Mouse (Mus musculus) forebrain, embryonic 16.5 days (tissue): ENCODE results near the gene Kif26b. TPM values are rescaled to one million over a fixed set of nuclear protein-coding genes. Genes with fewer than 3 reads are reported as not detected.

Experiments
- ATAC-seq: fragments of 200-750 bp; cut with Nextera tagmentation; 2 replicates; pipeline ENCODE4 v1.8.0; 2017; ENCODE audit warnings: mild to moderate bottlenecking, moderate library complexity
- H3K27ac ChIP-seq: fragments of 300-500 bp; sonication (generic); 2 replicates; pipeline ENCODE4 v1.5.1; 2014; ENCODE audit warnings: low read length, control low read depth
- H3K27me3 ChIP-seq: fragments of 300-500 bp; sonication (generic); replicated peaks from 2 replicates; pipeline ENCODE4 v1.6.1; 2014; ENCODE audit warnings: low read length; ENCODE audit not compliant: control insufficient read depth, insufficient read depth
- H3K36me3 ChIP-seq: fragments of 300-500 bp; sonication (generic); 2 replicates; pipeline ENCODE4 v1.6.1; 2014; ENCODE audit not compliant: control insufficient read depth, insufficient read depth
- H3K4me1 ChIP-seq: fragments of 300-500 bp; sonication (generic); replicated peaks from 2 replicates; pipeline ENCODE4 v1.6.1; 2014; ENCODE audit warnings: low read length; ENCODE audit not compliant: control insufficient read depth, insufficient read depth
- H3K4me2 ChIP-seq: fragments of 300-500 bp; sonication (generic); 2 replicates; pipeline ENCODE4 v1.6.1; 2014; ENCODE audit warnings: mild to moderate bottlenecking, low read length, control low read depth
- H3K4me3 ChIP-seq: fragments of 300-500 bp; sonication (generic); replicated peaks from 2 replicates; pipeline ENCODE4 v1.5.1; 2014; ENCODE audit warnings: mild to moderate bottlenecking, low read length, control low read depth
- H3K9ac ChIP-seq: fragments of 300-500 bp; sonication (generic); replicated peaks from 2 replicates; pipeline ENCODE4 v1.6.1; 2014; ENCODE audit warnings: low read depth, low read length, control low read depth
- H3K9me3 ChIP-seq: fragments of 300-500 bp; sonication (generic); 2 replicates; pipeline ENCODE4 v1.6.1; 2016; ENCODE audit warnings: low read length; ENCODE audit not compliant: control insufficient read depth
- WGBS: fragments of 180-500 bp; shearing (Covaris S2); extraction: QIAGEN DNeasy Blood & Tissue Kit; methylation state at CpG from one replicate; pipeline ENCODE4 v1.1.7; 2014; 5-methylcytosine and 5-hydroxymethylcytosine counted together
- polyA plus RNA-seq: library from polyadenylated mRNA; unstranded; fragments of >200 nt; fragmentation: Nextera tagmentation; extraction: Ambion mirVana; gene quantifications from 2 replicates; pipeline ENCODE4 v1.2.1, GENCODE M21; 2015

Kif26b gene
- polyA plus RNA-seq, 1 experiment from 2014 or later = 5.3 TPM

GRCm38 (mm10) chr1:178552278-178552897 lies 23.5 kb downstream of the Kif26b start:
- Histone ChIP-seq H3K4me3 (no peak overlapping the region), H3K9ac (no peak overlapping the region), H3K9me3 (peaks cover 2% of the 10 kb centered on the region; the same call in 1 of the 2 replicates), H3K4me2 (no peak overlapping the region), H3K36me3 (no peaks in the 10 kb centered on the region), H3K27me3 (no peaks in the 10 kb centered on the region), H3K4me1 (no peaks in the 10 kb centered on the region), H3K27ac (no peak overlapping the region)
- no peak for ATAC-seq
- 85% methylated on average over 6 of the region's 6 CpGs for WGBS

- no peak for ATAC-seq
- H3K36me3 ChIP-seq = no peaks in the 10 kb centered on the region
- 67% methylated on average over 10 of the region's 10 CpGs for WGBS
- no peak overlapping the region for H3K9ac ChIP-seq
- no peak overlapping the region for H3K27ac ChIP-seq
- no peaks in the 10 kb centered on the region for H3K27me3 ChIP-seq
- H3K9me3 ChIP-seq = no peaks in the 10 kb centered on the region
- H3K4me1 ChIP-seq = no peaks in the 10 kb centered on the region
- H3K4me3 ChIP-seq = no peak overlapping the region
- H3K4me2 ChIP-seq = no peak overlapping the region
Measured at GRCm38 (mm10) chr1:178552898-178553284, 24.0 kb downstream of the Kif26b start.

- ATAC-seq = no peak
- 88% methylated on average over 8 of the region's 8 CpGs for WGBS
- Histone ChIP-seq H3K27me3 (no peaks in the 10 kb centered on the region), H3K27ac (no peak overlapping the region), H3K4me2 (no peak overlapping the region), H3K4me3 (no peak overlapping the region), H3K4me1 (no peaks in the 10 kb centered on the region), H3K9me3 (0 out of 2 replicates have a peak, but pooled peaks cover 6% of the 10 kb centered on the region), H3K36me3 (no peaks in the 10 kb centered on the region), H3K9ac (no peak overlapping the region)
Measured at GRCm38 (mm10) chr1:178556226-178556625, 27.3 kb downstream of the Kif26b start.

GRCm38 (mm10) chr1:178560043-178560442 lies 31.1 kb downstream of the Kif26b start:
- no peak for ATAC-seq

GRCm38 (mm10) chr1:178563834-178564233 lies 34.9 kb downstream of the Kif26b start:
- no peak overlapping the region for H3K4me2 ChIP-seq
- H3K27ac ChIP-seq = no peak overlapping the region
- no peaks in the 10 kb centered on the region for H3K27me3 ChIP-seq
- WGBS = 80% methylated on average over 2 of the region's 2 CpGs
- no peak overlapping the region for H3K4me3 ChIP-seq
- ATAC-seq = no peak
- no peaks in the 10 kb centered on the region for H3K36me3 ChIP-seq
- no peak overlapping the region for H3K9ac ChIP-seq
- H3K9me3 ChIP-seq = 0 out of 2 replicates have a peak, but pooled peaks cover 6% of the 10 kb centered on the region
- H3K4me1 ChIP-seq = no peaks in the 10 kb centered on the region

More at GRCm38 (mm10) chr1:178560043-178560442, 31.1 kb downstream of the Kif26b start:
- H3K4me3 ChIP-seq = no peak overlapping the region
- no peaks in the 10 kb centered on the region for H3K4me1 ChIP-seq
- H3K4me2 ChIP-seq = no peak overlapping the region
- H3K36me3 ChIP-seq = no peaks in the 10 kb centered on the region
- H3K9ac ChIP-seq = no peak overlapping the region
- 0 out of 2 replicates have a peak, but pooled peaks cover 6% of the 10 kb centered on the region for H3K9me3 ChIP-seq
- no peaks in the 10 kb centered on the region for H3K27me3 ChIP-seq
- WGBS = 97% methylated on average over 1 of the region's 1 CpGs
- no peak overlapping the region for H3K27ac ChIP-seq

GRCm38 (mm10) chr1:178564800-178565199 lies 35.9 kb downstream of the Kif26b start:
- H3K27ac ChIP-seq = no peak overlapping the region
- ATAC-seq = no peak

GRCm38 (mm10) chr1:178568551-178569545 lies 39.9 kb downstream of the Kif26b start:
- no peak overlapping the region for H3K9ac ChIP-seq
- no peaks in the 10 kb centered on the region for H3K27me3 ChIP-seq
- WGBS = 58% methylated on average over 7 of the region's 7 CpGs
- peaks cover 4% of the 10 kb centered on the region; the same call in 1 of the 2 replicates for H3K4me1 ChIP-seq
- ATAC-seq = no peak
- no peaks in the 10 kb centered on the region for H3K9me3 ChIP-seq
- no peak overlapping the region for H3K4me2 ChIP-seq
- no peak overlapping the region for H3K27ac ChIP-seq
- H3K4me3 ChIP-seq = no peak overlapping the region
- H3K36me3 ChIP-seq = no peaks in the 10 kb centered on the region

More at GRCm38 (mm10) chr1:178564800-178565199, 35.9 kb downstream of the Kif26b start:
- no peak overlapping the region for H3K4me2 ChIP-seq
- H3K9me3 ChIP-seq = 0 out of 2 replicates have a peak, but pooled peaks cover 5% of the 10 kb centered on the region
- no peaks in the 10 kb centered on the region for H3K36me3 ChIP-seq
- H3K9ac ChIP-seq = no peak overlapping the region
- no peaks in the 10 kb centered on the region for H3K4me1 ChIP-seq
- no peaks in the 10 kb centered on the region for H3K27me3 ChIP-seq
- H3K4me3 ChIP-seq = no peak overlapping the region
- 50% methylated on average over 3 of the region's 4 CpGs for WGBS

- no peak for ATAC-seq
- Histone ChIP-seq H3K27ac (no peak overlapping the region), H3K4me2 (no peak overlapping the region), H3K27me3 (no peaks in the 10 kb centered on the region), H3K4me1 (peaks cover 4% of the 10 kb centered on the region; the same call in 1 of the 2 replicates), H3K9me3 (peaks cover 4% of the 10 kb centered on the region; the same call in 1 of the 2 replicates), H3K4me3 (no peak overlapping the region), H3K9ac (no peak overlapping the region), H3K36me3 (no peaks in the 10 kb centered on the region)
- 16% methylated on average over 4 of the region's 4 CpGs for WGBS
Measured at GRCm38 (mm10) chr1:178571009-178571408, 42.1 kb downstream of the Kif26b start.

- H3K4me1 ChIP-seq = peaks cover 4% of the 10 kb centered on the region; the same call in 1 of the 2 replicates
- 14% methylated on average over 13 of the region's 13 CpGs for WGBS
- H3K9ac ChIP-seq = no peak overlapping the region
- H3K4me3 ChIP-seq = no peak overlapping the region
- H3K36me3 ChIP-seq = no peaks in the 10 kb centered on the region
- H3K9me3 ChIP-seq = peaks cover 4% of the 10 kb centered on the region; the same call in 1 of the 2 replicates
- no peak overlapping the region for H3K4me2 ChIP-seq
- H3K27me3 ChIP-seq = no peaks in the 10 kb centered on the region
- ATAC-seq = no peak
- no peak overlapping the region for H3K27ac ChIP-seq
Measured at GRCm38 (mm10) chr1:178571885-178572444, 43.0 kb downstream of the Kif26b start.
